Mouse (Mus musculus) hematopoietic multipotent progenitor cell, adult 10-12 weeks (in vitro differentiated cells): ENCODE data around the gene Gm20825. TPM values are rescaled to one million over a fixed set of nuclear protein-coding genes. Genes with fewer than 3 reads are reported as not detected.

Source experiments
- polyA plus RNA-seq: library from polyadenylated mRNA; stranded (reverse); fragments of >175 nt; gene quantifications from 2 replicates; pipeline ENCODE4 v1.2.3, GENCODE M21; 2012; ENCODE audit warnings: low replicate concordance

Gm20825 gene
- not detected in 2 replicates for polyA plus RNA-seq

GRCm38 (mm10) chrY:8071407-8071806, at the start of gene Gm20825:
Gene Gm20825 (minus strand): TSS chrY:8071507.

Other genes starting within 250 kb of the Gm20825 start
- gene Gm29049, start 74.3 kb downstream of the Gm20825 start, polyA plus RNA-seq = not detected in 2 replicates
- gene Gm20824, start 186.4 kb upstream of the Gm20825 start, polyA plus RNA-seq = not detected in 2 replicates